8 mouse cellular contexts compared by ENCODE assay signal in the genomic region with DNA sequence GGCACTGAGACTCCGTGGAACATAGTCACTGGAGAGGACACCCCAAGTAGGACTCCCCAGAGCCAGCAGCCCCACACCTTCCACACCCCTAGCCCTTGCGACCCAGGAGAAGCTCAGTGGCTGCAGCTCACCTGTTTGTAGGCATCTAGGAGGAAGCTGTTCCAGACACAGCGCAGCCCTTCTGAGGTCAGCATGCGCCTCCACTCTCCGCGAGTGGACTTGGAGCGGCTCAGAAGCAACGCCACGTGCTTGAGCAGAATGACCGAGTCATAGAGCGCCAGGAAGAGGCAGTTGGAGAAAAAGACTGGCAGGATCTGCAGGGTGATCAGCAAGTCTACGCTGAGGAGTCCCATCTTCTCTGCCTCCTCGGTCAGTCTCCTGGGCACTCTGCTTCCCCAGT. TPM values are rescaled to one million over a fixed set of nuclear protein-coding genes. Genes with fewer than 3 reads are reported as not detected.
DNase-seq lines count a peak whose midpoint lies in the region; ATAC-seq and TF ChIP-seq lines count a peak whose summit lies in the region.

No protein-coding gene starts in this region.

- no peak for TF ChIP-seq POLR2A in kidney, adult 2 months (IDR thresholded peaks at IDR 0.05; ENCODE audit: low read depth, low read length)

- H3K9me3 ChIP-seq in heart, embryonic 10.5 days = no peaks in the 10 kb centered on the region

- no peaks in the 10 kb centered on the region for H3K36me3 ChIP-seq in kidney, adult 2 months (ENCODE audit: control insufficient read depth, insufficient read depth, low read length)
- no peaks in the 10 kb centered on the region for H3K36me3 ChIP-seq in heart, embryonic 10.5 days

- DNase-seq in kidney, postnatal 10 days = peak; percentile 11
- no peak for DNase-seq in kidney, adult 2 months
- DNase-seq in urinary bladder, postnatal 25 days (ENCODE audit: low spot score) = peak; percentile 9
- DNase-seq in urinary bladder, postnatal 10 days (ENCODE audit: low spot score) = no peak
- DNase-seq in heart, embryonic 10.5 days (ENCODE audit: low spot score) = no peak
- no peak for DNase-seq in spleen, postnatal 4 days (ENCODE audit: low spot score in 2 of 2)
- no peak for DNase-seq in kidney, adult 9 months

- no peak overlapping the region for H3K27ac ChIP-seq in kidney, adult 2 months (ENCODE audit: insufficient read depth, low read depth, low read length)
- H3K27ac ChIP-seq in heart, embryonic 10.5 days = peak overlapping the region; percentile 47; the same call in 1 of the 2 replicates

- 74% methylated on average over 13 of the region's 13 CpGs for WGBS in kidney, adult 2 months
- 68% methylated on average over 13 of the region's 13 CpGs for WGBS in heart, embryonic 10.5 days

- H3K27me3 ChIP-seq in kidney, adult 2 months (replicated peaks; ENCODE audit: control insufficient read depth, insufficient read depth, low read length) = 0 out of 2 replicates have a peak, but pooled peaks cover 1% of the 10 kb centered on the region
- no peaks in the 10 kb centered on the region for H3K27me3 ChIP-seq in heart, embryonic 10.5 days (ENCODE audit: insufficient read depth, poor library complexity, severe bottlenecking)

- ATAC-seq in megakaryocyte progenitor cell, adult 5-6 weeks (replicated peaks; ENCODE audit: poor library complexity) = peak; percentile 44

- no peak overlapping the region for H3K4me3 ChIP-seq in kidney, adult 2 months (ENCODE audit: insufficient read depth, low read depth, low read length)
- H3K4me3 ChIP-seq in heart, embryonic 10.5 days = peak overlapping the region; percentile 45

- TF ChIP-seq CTCF in kidney, adult 2 months (conservative IDR thresholded peaks at IDR 0.05; ENCODE audit: insufficient read depth, insufficient read length, low read depth, low read length) = no peak

- H3K4me1 ChIP-seq in kidney, adult 2 months (ENCODE audit: control insufficient read depth, insufficient read depth, low read length) = no peaks in the 10 kb centered on the region
- H3K4me1 ChIP-seq in heart, embryonic 10.5 days = peaks cover 9% of the 10 kb centered on the region; the same call in 1 of the 2 replicates

RNA-seq across cellular contexts. Expression of gene Dio2, which starts 0.3 kb away (rescaled TPM):
- polyA plus RNA-seq in kidney, adult 2 months (2012; rRNA removed) = 0.38 and 0.58 TPM in 2 replicates
- polyA plus RNA-seq in heart, embryonic 10.5 days (2016; fragmentation: Nextera tagmentation; extraction: Ambion mirVana) = 0.39 and 0.53 TPM in 2 replicates
- 24.0 and 24.5 TPM in 2 replicates for total RNA-seq in megakaryocyte progenitor cell, adult 5-6 weeks (2015)
- total RNA-seq in megakaryocyte progenitor cell, adult 5-6 weeks (2017) = 29.4 and 30.0 TPM in 2 replicates

Comparison
In these comparisons a context has a peak if more than half of its experiments do, and no peak if none do; other contexts are left out.
1. DNase-seq: peak in kidney, postnatal 10 days (single experiment) and urinary bladder, postnatal 25 days (single experiment); none in kidney, adult 2 months (single experiment), urinary bladder, postnatal 10 days (single experiment), heart, embryonic 10.5 days (single experiment), spleen, postnatal 4 days (0 of 2) and kidney, adult 9 months (single experiment).